Mouse (Mus musculus) CH12.LX (cell line): ENCODE measurements around the gene Clpb. TPM values are rescaled to one million over a fixed set of nuclear protein-coding genes. Genes with fewer than 3 reads are reported as not detected.
A peak's percentile ranks its signal among the peaks of the same experiment; 100 is the strongest.

Experiments
- DNase-seq: peaks from one replicate; pipeline ENCODE4 v3.0.0-alpha.2; 2013; ENCODE audit errors: extremely low read depth
- H3K27ac ChIP-seq: 2 replicates; pipeline ENCODE4 v1.5.1; 2012; ENCODE audit warnings: low read depth, mild to moderate bottlenecking, control low read depth, moderate library complexity; ENCODE audit not compliant: insufficient read depth
- H3K27me3 ChIP-seq: replicated peaks from 2 replicates; pipeline ENCODE3; 2012; ENCODE audit warnings: inconsistent platforms
- H3K36me3 ChIP-seq, 2 experiments: replicated peaks in 1 of 2; 2 replicates each; pipeline versions ENCODE3 to v1.6.1; 2012; ENCODE audit warnings: inconsistent platforms in 1 of 2, low read length in 1 of 2, mild to moderate bottlenecking in 1 of 2, mixed read lengths in 1 of 2, moderate library complexity in 1 of 2; ENCODE audit not compliant: control insufficient read depth in 1 of 2, insufficient read depth in 1 of 2
- H3K4me1 ChIP-seq, 2 experiments: 2 replicates each; pipeline ENCODE4 v1.6.1; 2012; ENCODE audit warnings: inconsistent platforms in 1 of 2, moderate library complexity in 1 of 2; ENCODE audit not compliant: insufficient read depth in 2 of 2, control insufficient read depth in 1 of 2
- H3K4me2 ChIP-seq: 2 replicates; pipeline ENCODE4 v1.6.1; 2012; ENCODE audit warnings: low read depth, mild to moderate bottlenecking, control low read depth; ENCODE audit not compliant: poor library complexity, insufficient read depth, severe bottlenecking
- H3K4me3 ChIP-seq, 3 experiments: fragments of 150-350 bp in 1 of 3; sonication (generic) in 1 of 3; replicated peaks in 1 of 3; 2 replicates each; pipeline versions ENCODE3 to v1.5.1; 2011 to 2012; ENCODE audit warnings: low read depth in 2 of 3, low read length in 2 of 3, mild to moderate bottlenecking in 2 of 3, moderate library complexity in 2 of 3, control low read depth in 1 of 3, improper control_type of control experiment in 1 of 3, inconsistent platforms in 1 of 3, mixed read lengths in 1 of 3; ENCODE audit not compliant: poor library complexity in 1 of 3
- H3K79me2 ChIP-seq: replicated peaks from 2 replicates; pipeline ENCODE4 v1.6.1; 2012; ENCODE audit warnings: mild to moderate bottlenecking, moderate library complexity; ENCODE audit not compliant: control insufficient read depth, poor library complexity, insufficient read depth, severe bottlenecking; ENCODE audit errors: extremely low read depth
- H3K9ac ChIP-seq: 2 replicates; pipeline ENCODE4 v1.6.1; 2012; ENCODE audit warnings: low read depth, mild to moderate bottlenecking, control low read depth, moderate library complexity; ENCODE audit not compliant: insufficient read depth
- H3K9me3 ChIP-seq: replicated peaks from 2 replicates; pipeline ENCODE3; 2012; ENCODE audit warnings: low read length, inconsistent platforms, mixed read lengths
- CHD1 ChIP-seq: IDR thresholded peaks from 2 replicates; pipeline ENCODE4 v1.6.1; 2012; ENCODE audit warnings: low read depth, low read length, improper control_type of control experiment, inconsistent platforms
- CTCF ChIP-seq, 2 experiments: IDR thresholded peaks in 1 of 2; conservative IDR thresholded peaks in 1 of 2; 2 replicates each; pipeline ENCODE4 v1.5.1; 2011 to 2012; ENCODE audit warnings: low read depth in 2 of 2, low read length in 2 of 2, improper control_type of control experiment in 1 of 2, inconsistent platforms in 1 of 2, mild to moderate bottlenecking in 1 of 2, moderate library complexity in 1 of 2
- GABPA ChIP-seq: IDR thresholded peaks from 2 replicates; pipeline ENCODE4 v1.6.1; 2012; ENCODE audit warnings: low read depth, low read length, improper control_type of control experiment, inconsistent platforms; ENCODE audit not compliant: insufficient replicate concordance
- HCFC1 ChIP-seq: IDR thresholded peaks from 2 replicates; pipeline ENCODE4 v1.6.1; 2012; ENCODE audit warnings: low read depth, mild to moderate bottlenecking, inconsistent platforms, low read length, improper control_type of control experiment
- JUN ChIP-seq: IDR thresholded peaks from 2 replicates; pipeline ENCODE4 v1.6.1; 2011; ENCODE audit warnings: low read depth, mild to moderate bottlenecking, low read length, improper control_type of control experiment, moderate library complexity; ENCODE audit not compliant: insufficient read depth
- JUND ChIP-seq: conservative IDR thresholded peaks from 2 replicates; pipeline ENCODE4 v1.6.1; 2011; ENCODE audit warnings: low read depth, low read length, improper control_type of control experiment
- KAT2A ChIP-seq: IDR thresholded peaks from 2 replicates; pipeline ENCODE4 v1.6.1; 2012; ENCODE audit warnings: low read length, improper control_type of control experiment, inconsistent platforms; ENCODE audit not compliant: insufficient replicate concordance
- MAX ChIP-seq: IDR thresholded peaks from 2 replicates; pipeline ENCODE4 v1.6.1; 2011; ENCODE audit warnings: low read length, improper control_type of control experiment
- MYC ChIP-seq: IDR thresholded peaks from 2 replicates; pipeline ENCODE4 v1.6.1; 2011; ENCODE audit warnings: low read depth, mild to moderate bottlenecking, improper control_type of control experiment, low read length
- NRF1 ChIP-seq: IDR thresholded peaks from 2 replicates; pipeline ENCODE4 v1.6.1; 2014; ENCODE audit warnings: low read depth, mild to moderate bottlenecking, inconsistent platforms, low read length, improper control_type of control experiment, moderate library complexity
- POLR2AphosphoS2 ChIP-seq: IDR thresholded peaks from 2 replicates; pipeline ENCODE4 v1.6.1; 2011; ENCODE audit warnings: low read depth, low read length, improper control_type of control experiment
- RAD21 ChIP-seq: IDR thresholded peaks from 2 replicates; pipeline ENCODE4 v1.6.1; 2011; ENCODE audit warnings: low read depth, mild to moderate bottlenecking, low read length, improper control_type of control experiment, moderate library complexity
- RCOR1 ChIP-seq: conservative IDR thresholded peaks from 2 replicates; pipeline ENCODE4 v1.6.1; 2012; ENCODE audit warnings: low read depth, mild to moderate bottlenecking, inconsistent platforms, low read length, improper control_type of control experiment
- SIN3A ChIP-seq: IDR thresholded peaks from 2 replicates; pipeline ENCODE4 v1.6.1; 2012; ENCODE audit warnings: low read length, improper control_type of control experiment, inconsistent platforms
- SMC3 ChIP-seq: IDR thresholded peaks from 2 replicates; pipeline ENCODE4 v1.6.1; 2011; ENCODE audit warnings: low read depth, low read length, improper control_type of control experiment
- TBP ChIP-seq: conservative IDR thresholded peaks from 2 replicates; pipeline ENCODE4 v1.6.1; 2011; ENCODE audit warnings: low read depth, low read length, improper control_type of control experiment
- TCF12 ChIP-seq: IDR thresholded peaks from 2 replicates; pipeline ENCODE4 v1.6.1; 2014; ENCODE audit warnings: low read depth, mild to moderate bottlenecking, inconsistent platforms, low read length, improper control_type of control experiment
- UBTF ChIP-seq: IDR thresholded peaks from 2 replicates; pipeline ENCODE4 v1.6.1; 2012; ENCODE audit warnings: low read depth, mild to moderate bottlenecking, inconsistent platforms, low read length, improper control_type of control experiment, moderate library complexity
- USF1 ChIP-seq: IDR thresholded peaks from 2 replicates; pipeline ENCODE4 v1.6.1; 2014; ENCODE audit warnings: low read depth, mild to moderate bottlenecking, inconsistent platforms, low read length, improper control_type of control experiment
- USF2 ChIP-seq: conservative IDR thresholded peaks from 2 replicates; pipeline ENCODE4 v1.6.1; 2011; ENCODE audit warnings: low read depth, low read length, improper control_type of control experiment
- ZKSCAN1 ChIP-seq: IDR thresholded peaks from 2 replicates; pipeline ENCODE4 v1.6.1; 2012; ENCODE audit warnings: low read depth, inconsistent platforms, low read length, improper control_type of control experiment, borderline replicate concordance
- ZNF384 ChIP-seq: IDR thresholded peaks from 2 replicates; pipeline ENCODE4 v1.6.1; 2012; ENCODE audit warnings: low read depth, low read length, improper control_type of control experiment, inconsistent platforms
- dilution Hi-C: fragments of 300-500 bp; cut with MboI; formaldehyde crosslinking; loops from 2 replicates; pipeline ENCODE4 v1.14.3; 2020; ENCODE audit warnings: low sequenced_read_pairs; ENCODE audit not compliant: extremely low pct_unique_long_range_greater_than_20kb, extremely low pct_ligation_motif_present
- in situ Hi-C: fragments of 300-500 bp; cut with MboI; formaldehyde crosslinking; loops from 3 replicates; pipeline ENCODE4 v1.14.3; 2019; ENCODE audit warnings: low sequenced_read_pairs, low pct_ligation_motif_present, low pct_unique_long_range_greater_than_20kb, mixed read lengths
- polyA plus RNA-seq: library from polyadenylated mRNA; unstranded; fragments of >175 nt; gene quantifications from 2 replicates; pipeline ENCODE4 v1.2.1, GENCODE M21; 2012; ENCODE audit warnings: low read depth; ENCODE audit not compliant: insufficient read length
- total RNA-seq, 2 experiments: library from RNA; depleted of rRNA; stranded (reverse); fragments of 300-350 nt in 1 of 2; fragments of >200 nt in 1 of 2; gene quantifications; 2 replicates each; pipeline ENCODE4 v1.2.3; 2012 to 2014

The Clpb gene
- total and polyA plus RNA-seq, 3 experiments: 25.5 to 68.4 (median 41.7) TPM

DNA sequence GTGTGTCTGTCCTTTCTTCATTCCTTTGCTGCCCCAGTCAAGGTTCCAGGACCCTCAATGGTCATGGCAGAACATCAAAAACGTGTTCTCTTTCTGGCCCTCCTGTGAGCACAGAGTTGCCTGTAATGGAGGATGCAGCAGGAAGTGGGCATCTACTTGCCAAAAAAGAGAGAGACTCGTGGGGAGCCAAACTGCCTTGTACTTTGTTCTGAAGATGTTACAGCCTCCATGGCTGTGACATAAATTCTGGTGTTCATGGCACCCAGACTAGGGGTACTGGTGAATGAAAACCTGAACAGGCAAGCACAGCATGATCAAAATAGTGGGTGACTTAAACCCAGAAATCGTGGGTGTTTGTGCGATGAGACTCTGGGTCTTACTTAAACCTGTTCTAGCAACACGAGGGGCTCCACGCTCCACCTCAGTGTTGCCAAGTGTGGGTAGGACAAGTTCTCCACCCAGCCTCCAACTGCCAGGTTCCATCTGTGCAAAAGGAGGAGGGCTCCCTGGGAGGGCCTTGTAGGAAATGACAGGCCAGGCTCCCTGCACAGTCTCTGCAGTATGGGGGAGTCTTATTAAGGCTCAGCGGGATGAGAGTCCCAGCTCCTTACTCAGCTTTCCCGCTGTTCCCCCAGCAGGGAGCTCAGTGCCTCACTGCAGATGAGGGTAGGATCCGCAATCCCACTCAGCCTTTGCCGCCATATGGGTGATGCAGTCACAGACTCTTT lies 45.8 kb upstream of the Clpb start:
- Histone ChIP-seq H3K27ac (no peak overlapping the region), H3K9me3 (no peaks in the 10 kb centered on the region), H3K36me3 (no peaks in the 10 kb centered on the region), H3K9ac (no peak overlapping the region), H3K4me1 (peaks cover 6% of the 10 kb centered on the region in 2 experiments; a peak in 2 of 4 replicates), H3K4me2 (no peak overlapping the region), H3K79me2 (no peaks in the 10 kb centered on the region), H3K27me3 (no peaks in the 10 kb centered on the region), H3K4me3 (no peak overlapping the region)
- in situ Hi-C loops (no loop called here), dilution Hi-C loops (no loop called here)
- DNase-seq: no peak
- TF ChIP-seq JUN: no peak
- TF ChIP-seq KAT2A: no peak
- no peak for TF ChIP-seq HCFC1
- TF ChIP-seq SIN3A: no peak
- TF ChIP-seq CTCF (conservative IDR thresholded peaks at IDR 0.05 in 1 of 2, IDR thresholded peaks at IDR 0.05 in 1 of 2; ENCODE audit: low read depth in 2 of 2, low read length in 2 of 2): no peak
- no peak for TF ChIP-seq ZKSCAN1
- TF ChIP-seq UBTF: no peak
- TF ChIP-seq POLR2AphosphoS2: no peak
- TF ChIP-seq TBP: no peak

DNA sequence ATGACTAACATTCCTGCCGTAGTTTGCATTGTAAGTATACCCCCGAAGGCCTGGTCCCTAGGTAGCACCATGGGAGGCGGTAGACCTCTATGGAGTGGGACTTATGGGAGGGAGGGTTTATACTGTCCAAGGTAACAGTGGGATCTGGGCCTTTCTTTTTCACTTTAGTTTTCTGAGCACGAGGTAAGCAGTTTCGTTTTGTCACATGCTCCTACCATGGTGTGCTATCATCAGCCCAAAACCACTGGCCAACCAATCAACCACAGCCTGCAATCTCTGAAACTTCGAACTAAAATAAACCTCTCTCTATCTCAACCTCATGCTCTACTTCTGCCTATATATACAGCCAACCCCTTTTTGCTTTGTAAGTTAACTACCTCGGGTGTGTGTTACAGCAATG lies 45.2 kb upstream of the Clpb start:
- H3K9ac ChIP-seq: no peak overlapping the region
- H3K27me3 ChIP-seq: no peaks in the 10 kb centered on the region
- peaks cover 6% of the 10 kb centered on the region in 2 experiments; a peak in 2 of 4 replicates for H3K4me1 ChIP-seq
- dilution Hi-C loops (no loop called here), in situ Hi-C loops (no loop called here)
- TF ChIP-seq RCOR1 (no peak), HCFC1 (no peak), MAX (peak; percentile 88), MYC (peak; percentile 82)
- H3K27ac ChIP-seq: no peak overlapping the region
- H3K4me3 ChIP-seq: no peak overlapping the region
- no peaks in the 10 kb centered on the region for H3K79me2 ChIP-seq
- peak; percentile 6 for DNase-seq
- H3K4me2 ChIP-seq: 0 out of 2 replicates have a peak overlapping the region, but pooled peaks have one; percentile 48
- no peaks in the 10 kb centered on the region for H3K36me3 ChIP-seq
- H3K9me3 ChIP-seq: no peaks in the 10 kb centered on the region

DNA sequence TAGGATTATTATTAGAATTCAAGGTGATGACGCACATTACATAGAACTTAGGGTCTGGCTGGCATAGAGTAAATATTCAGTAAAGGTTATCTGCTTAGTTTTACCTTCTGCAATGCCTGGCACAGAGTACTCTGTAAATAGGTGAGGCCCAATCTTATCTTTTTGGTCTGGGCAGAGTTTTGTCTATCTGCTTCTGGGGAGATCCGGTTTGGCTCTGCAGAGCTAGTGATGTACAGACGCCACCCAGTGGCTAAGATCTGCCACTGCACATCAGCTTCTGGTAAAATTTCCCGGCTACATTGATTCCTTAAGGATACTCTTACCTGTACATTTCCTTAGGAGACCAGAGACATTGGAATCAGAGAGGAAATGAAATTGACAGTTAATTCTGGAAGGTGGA lies 43.1 kb upstream of the Clpb start:
- H3K9me3 ChIP-seq: no peaks in the 10 kb centered on the region

More for the DNA sequence above, 43.1 kb upstream of the Clpb start:
- in situ Hi-C loops: loop anchor here (10.0 kb wide), 1 partner anchor 176 kb away; no protein-coding TSS in a partner anchor
- Histone ChIP-seq H3K4me3 (no peak overlapping the region), H3K79me2 (no peaks in the 10 kb centered on the region), H3K4me1 (peaks cover 4 to 6% of the 10 kb centered on the region in 2 experiments; a peak in 2 of 4 replicates), H3K9ac (no peak overlapping the region), H3K27me3 (no peaks in the 10 kb centered on the region), H3K4me2 (no peak overlapping the region), H3K36me3 (no peaks in the 10 kb centered on the region), H3K27ac (no peak overlapping the region)
- dilution Hi-C loops: no loop called here
- TF ChIP-seq ZNF384 (no peak), POLR2AphosphoS2 (no peak), GABPA (no peak), USF2 (no peak), TCF12 (no peak), SMC3 (peak; percentile 57), CTCF (conservative IDR thresholded peaks at IDR 0.05 in 1 of 2, IDR thresholded peaks at IDR 0.05 in 1 of 2; ENCODE audit: low read depth in 2 of 2, low read length in 2 of 2) (peak; percentile 81 to 83), RAD21 (peak; percentile 76), SIN3A (no peak), USF1 (no peak), NRF1 (no peak), JUND (no peak), CHD1 (no peak), UBTF (no peak)
- peak; percentile 26 for DNase-seq
